Mouse (Mus musculus) bone marrow, adult 2 months (tissue): ENCODE measurements around the gene Llcfc1.

ENCODE experiments used
- CTCF ChIP-seq: fragments of 200-500 bp; IDR thresholded peaks from 2 replicates; pipeline ENCODE4 v1.5.1; 2011; ENCODE audit warnings: low read length, control low read depth; ENCODE audit not compliant: control insufficient read depth, insufficient read depth
- POLR2A ChIP-seq: fragments of 200-500 bp; IDR thresholded peaks from 2 replicates; pipeline ENCODE4 v1.6.1; 2011; ENCODE audit warnings: low read depth, mild to moderate bottlenecking, control low read depth, low read length, borderline replicate concordance; ENCODE audit not compliant: control insufficient read depth

DNA sequence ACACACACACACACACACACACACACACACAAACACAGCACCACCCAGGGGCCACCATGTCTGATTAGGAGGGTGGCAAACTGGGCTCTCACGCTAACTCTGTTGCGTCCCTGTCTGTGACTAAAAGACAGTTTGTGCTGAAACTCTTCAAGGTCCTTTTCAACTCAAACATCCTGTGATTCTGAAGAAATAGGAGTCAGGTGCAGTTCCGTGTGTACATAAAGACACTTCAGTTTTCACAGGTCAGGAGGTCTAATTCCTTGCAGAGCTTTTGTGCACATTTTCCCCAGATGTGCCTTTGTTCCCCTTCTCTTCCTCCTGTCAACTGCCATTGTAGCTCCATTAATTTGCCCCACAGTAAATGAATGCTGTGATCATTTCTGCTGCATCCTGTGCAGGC, 43.8 kb upstream of the Llcfc1 start:
- TF ChIP-seq POLR2A (no peak), CTCF (no peak)
